Mouse (Mus musculus) midbrain, postnatal 0 days (tissue): ENCODE measurements around the gene Tdrd1. TPM values are rescaled to one million over a fixed set of nuclear protein-coding genes. Genes with fewer than 3 reads are reported as not detected.
A peak's percentile ranks its signal among the peaks of the same experiment; 100 is the strongest.

Experiments used
- ATAC-seq: fragments of 200-750 bp; cut with Nextera tagmentation; 2 replicates; pipeline ENCODE4 v1.8.0; 2017; ENCODE audit warnings: moderate number of reproducible peaks, mild to moderate bottlenecking, moderate TSS enrichment, moderate library complexity; ENCODE audit not compliant: low FRiP score
- DNase-seq: peaks from one replicate; pipeline ENCODE4 v3.0.0-alpha.2; 2015; ENCODE audit warnings: low spot score
- H3K27ac ChIP-seq: fragments of 300-500 bp; sonication (generic); 2 replicates; pipeline ENCODE4 v1.5.1; 2014; ENCODE audit warnings: low read depth, mild to moderate bottlenecking, low read length, mixed read lengths
- H3K27me3 ChIP-seq: fragments of 300-500 bp; sonication (generic); 2 replicates; pipeline ENCODE4 v1.6.1; 2014; ENCODE audit warnings: low read length, control low read depth, mixed read lengths; ENCODE audit not compliant: insufficient read depth
- H3K36me3 ChIP-seq: fragments of 300-500 bp; sonication (generic); 2 replicates; pipeline ENCODE4 v1.6.1; 2014; ENCODE audit warnings: low read length, control low read depth, mixed read lengths; ENCODE audit not compliant: insufficient read depth
- H3K4me1 ChIP-seq: fragments of 300-500 bp; sonication (generic); 2 replicates; pipeline ENCODE4 v1.6.1; 2014; ENCODE audit warnings: mild to moderate bottlenecking, control low read depth, antibody characterized with exemption, low read length, mixed read lengths; ENCODE audit not compliant: insufficient read depth
- H3K4me2 ChIP-seq: fragments of 300-500 bp; sonication (generic); 2 replicates; pipeline ENCODE4 v1.6.1; 2014; ENCODE audit warnings: low read depth, mild to moderate bottlenecking, low read length, mixed read lengths; ENCODE audit not compliant: poor library complexity, severe bottlenecking
- H3K4me3 ChIP-seq: fragments of 300-500 bp; sonication (generic); 2 replicates; pipeline ENCODE4 v1.5.1; 2014; ENCODE audit warnings: low read depth, mild to moderate bottlenecking, low read length, moderate library complexity
- H3K9ac ChIP-seq: fragments of 300-500 bp; sonication (generic); replicated peaks from 2 replicates; pipeline ENCODE4 v1.6.1; 2014; ENCODE audit warnings: mild to moderate bottlenecking, low read length, moderate library complexity, mixed read lengths; ENCODE audit not compliant: poor library complexity, severe bottlenecking
- H3K9me3 ChIP-seq: fragments of 300-500 bp; sonication (generic); 2 replicates; pipeline ENCODE4 v1.6.1; 2016; ENCODE audit warnings: low read length, control low read depth
- CTCF ChIP-seq: IDR thresholded peaks from 2 replicates; pipeline ENCODE4 v1.5.1; 2016; ENCODE audit warnings: antibody characterized with exemption, mild to moderate bottlenecking
- WGBS: fragments of 180-500 bp; shearing (Covaris S2); extraction: QIAGEN DNeasy Blood & Tissue Kit; methylation state at CpG from one replicate; pipeline ENCODE4 v1.1.7; 2014; 5-methylcytosine and 5-hydroxymethylcytosine counted together
- polyA plus RNA-seq: library from polyadenylated mRNA; unstranded; fragments of >200 nt; fragmentation: Nextera tagmentation; extraction: Ambion mirVana; gene quantifications from 2 replicates; pipeline ENCODE4 v1.2.1, GENCODE M21; 2015
- total RNA-seq: library from RNA; depleted of rRNA; stranded (reverse); fragments of >200 nt; gene quantifications from 2 replicates; pipeline ENCODE4 v1.2.3, GENCODE M21; 2014

The Tdrd1 gene
- total and polyA plus RNA-seq, 2 experiments from 2014 or later: 0.52 to 0.99 TPM

DNA sequence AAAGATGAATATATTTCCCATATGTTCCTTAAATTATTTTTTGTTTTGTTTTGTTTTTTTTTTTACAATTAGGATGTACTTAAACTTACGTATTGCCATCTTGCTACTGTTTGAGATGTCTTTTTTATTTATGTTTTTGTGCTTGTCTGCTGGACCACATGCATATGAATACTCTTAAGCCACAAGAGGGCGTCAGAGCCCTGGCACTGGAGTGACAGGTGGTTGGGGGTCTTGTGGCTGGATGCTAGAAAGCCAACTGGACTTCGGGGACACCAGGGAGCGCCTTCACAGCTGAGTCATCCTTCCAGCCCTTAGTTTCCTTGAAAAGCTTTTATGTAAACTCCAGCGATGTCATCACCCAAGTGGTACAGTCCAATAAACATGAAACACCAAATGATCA, 17.2 kb upstream of the Tdrd1 start:
- peak; percentile 78 for DNase-seq
- 54% methylated on average over 5 of the region's 5 CpGs for WGBS
- no peak overlapping the region for H3K27ac ChIP-seq
- peak; percentile 73 for TF ChIP-seq CTCF
- H3K27me3 ChIP-seq: no peaks in the 10 kb centered on the region
- no peak overlapping the region for H3K9ac ChIP-seq
- no peak overlapping the region for H3K4me2 ChIP-seq
- H3K36me3 ChIP-seq: peaks cover 22% of the 10 kb centered on the region
- no peak overlapping the region for H3K4me3 ChIP-seq
- no peaks in the 10 kb centered on the region for H3K4me1 ChIP-seq
- ATAC-seq: no peak
- no peaks in the 10 kb centered on the region for H3K9me3 ChIP-seq

DNA sequence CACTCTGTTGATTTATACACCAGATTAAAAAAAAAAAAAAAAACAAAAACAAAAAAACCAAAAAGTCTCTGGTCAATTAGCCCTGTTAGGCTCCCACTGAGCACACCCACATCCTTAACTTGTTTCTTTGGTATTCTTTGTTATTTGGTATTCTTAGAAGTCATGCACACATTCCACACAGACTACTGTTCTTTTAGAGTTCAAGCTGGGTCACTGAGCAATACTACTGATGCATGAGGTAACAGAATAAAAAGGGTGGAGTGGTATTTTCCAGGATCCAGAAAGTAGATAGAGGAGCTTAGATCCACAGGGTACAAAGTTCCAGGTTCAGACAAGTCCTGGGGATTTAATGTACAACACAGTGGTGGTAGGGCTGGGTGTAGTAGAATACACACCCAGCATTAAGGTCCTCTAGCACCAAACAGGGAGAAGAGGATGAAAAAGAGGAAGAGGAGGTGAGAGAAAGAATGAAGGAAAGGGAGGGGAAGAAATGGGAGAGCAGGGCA, 15.3 kb upstream of the Tdrd1 start:
- DNase-seq: no peak
- Histone ChIP-seq H3K9ac (no peak overlapping the region), H3K9me3 (no peaks in the 10 kb centered on the region), H3K27me3 (no peaks in the 10 kb centered on the region), H3K36me3 (peaks cover 21% of the 10 kb centered on the region), H3K4me2 (no peak overlapping the region), H3K4me3 (no peak overlapping the region), H3K27ac (no peak overlapping the region), H3K4me1 (no peaks in the 10 kb centered on the region)
- TF ChIP-seq CTCF: no peak
- ATAC-seq: no peak

DNA sequence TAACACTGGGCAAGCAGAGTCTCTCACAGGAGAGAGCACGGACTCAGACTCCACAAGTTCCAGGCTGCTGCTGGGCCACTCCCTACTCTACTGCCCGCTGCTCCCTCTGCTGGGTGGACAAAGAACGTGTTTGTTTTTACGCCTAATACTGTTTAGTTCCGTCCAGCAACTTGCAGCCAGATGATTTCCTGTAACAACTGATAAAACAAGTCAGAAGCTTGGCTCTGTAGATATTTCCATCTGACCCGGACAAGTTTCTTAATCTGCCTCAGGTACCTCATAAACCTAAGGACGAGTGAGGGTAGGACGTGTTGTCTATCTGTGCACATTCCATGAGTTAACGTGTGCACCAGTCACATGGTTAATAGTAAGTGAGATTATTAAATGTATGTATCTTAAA, 14.4 kb upstream of the Tdrd1 start:
- no peak for ATAC-seq
- Histone ChIP-seq H3K4me1 (no peaks in the 10 kb centered on the region), H3K27me3 (no peaks in the 10 kb centered on the region), H3K27ac (no peak overlapping the region), H3K4me3 (no peak overlapping the region), H3K9ac (no peak overlapping the region), H3K4me2 (no peak overlapping the region), H3K36me3 (peaks cover 21% of the 10 kb centered on the region), H3K9me3 (no peaks in the 10 kb centered on the region)
- TF ChIP-seq CTCF: peak; percentile 69
- 49% methylated on average over 9 of the region's 9 CpGs for WGBS
- peak; percentile 47 for DNase-seq

DNA sequence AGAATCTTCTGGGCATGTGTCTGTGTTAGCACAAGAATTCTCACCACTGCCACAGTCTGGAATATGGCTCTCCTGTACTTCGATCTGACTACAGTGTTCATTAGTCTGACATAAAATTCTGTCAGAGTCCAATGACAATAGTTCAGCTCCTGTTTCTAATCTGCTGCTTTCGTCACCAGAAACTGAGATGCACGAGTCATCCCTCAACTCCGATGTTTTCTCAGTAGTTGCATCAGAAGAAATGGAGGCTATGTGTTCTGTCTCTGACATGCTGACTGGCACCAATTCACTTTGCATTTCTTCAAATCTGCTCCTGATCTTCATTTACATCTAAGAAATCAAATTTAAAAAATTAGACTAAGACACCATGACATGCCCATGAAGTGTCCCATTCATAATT, 12.6 kb upstream of the Tdrd1 start:
- Histone ChIP-seq H3K9me3 (no peaks in the 10 kb centered on the region), H3K27ac (no peak overlapping the region), H3K36me3 (peaks cover 9% of the 10 kb centered on the region), H3K4me2 (no peak overlapping the region), H3K27me3 (no peaks in the 10 kb centered on the region), H3K4me3 (no peak overlapping the region), H3K9ac (no peak overlapping the region), H3K4me1 (peaks cover 5% of the 10 kb centered on the region; the same call in 1 of the 2 replicates)
- TF ChIP-seq CTCF: no peak
- WGBS: 89% methylated on average over 4 of the region's 4 CpGs
- no peak for ATAC-seq
- DNase-seq: no peak

DNA sequence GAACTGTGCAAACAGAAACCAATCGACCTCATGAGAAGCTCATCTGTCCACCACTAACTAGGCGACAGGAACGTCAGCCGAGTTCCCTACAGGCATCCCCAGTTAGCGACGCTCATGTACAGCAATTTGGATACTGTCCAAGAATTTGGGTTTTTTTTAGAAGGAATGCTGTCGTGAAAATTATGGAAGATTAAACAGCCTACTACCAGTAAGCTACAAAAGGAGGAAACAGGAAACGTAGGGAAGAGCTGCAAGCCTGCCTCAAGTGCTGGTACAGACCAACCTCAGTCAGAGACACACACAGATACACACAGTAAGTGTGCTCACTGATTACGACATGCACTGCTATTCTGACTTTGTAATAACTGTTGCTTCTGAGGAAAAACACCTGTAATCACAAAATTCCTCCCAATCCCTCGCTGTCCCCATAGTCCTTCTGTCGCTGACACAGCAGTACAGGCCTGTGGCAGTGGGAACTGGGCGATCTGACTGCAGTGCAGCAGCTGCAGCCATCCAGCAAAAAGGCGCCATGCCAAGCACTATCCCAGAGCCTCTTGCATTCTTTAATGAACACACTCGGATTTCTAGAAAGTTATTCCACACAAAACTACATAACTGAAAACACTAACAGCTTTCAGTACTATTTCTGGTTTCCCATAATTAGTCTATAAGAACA, 8.0 kb upstream of the Tdrd1 start:
- Histone ChIP-seq H3K4me2 (peak overlapping the region; percentile 18; the same call in 1 of the 2 replicates), H3K27me3 (no peaks in the 10 kb centered on the region), H3K4me3 (no peak overlapping the region), H3K27ac (no peak overlapping the region), H3K4me1 (peaks cover 12% of the 10 kb centered on the region; the same call in 1 of the 2 replicates), H3K9ac (no peak overlapping the region), H3K36me3 (peaks cover 1% of the 10 kb centered on the region), H3K9me3 (no peaks in the 10 kb centered on the region)
- ATAC-seq: no peak
- TF ChIP-seq CTCF: no peak
- DNase-seq: peak; percentile 60
- WGBS: 46% methylated on average over 14 of the region's 14 CpGs

DNA sequence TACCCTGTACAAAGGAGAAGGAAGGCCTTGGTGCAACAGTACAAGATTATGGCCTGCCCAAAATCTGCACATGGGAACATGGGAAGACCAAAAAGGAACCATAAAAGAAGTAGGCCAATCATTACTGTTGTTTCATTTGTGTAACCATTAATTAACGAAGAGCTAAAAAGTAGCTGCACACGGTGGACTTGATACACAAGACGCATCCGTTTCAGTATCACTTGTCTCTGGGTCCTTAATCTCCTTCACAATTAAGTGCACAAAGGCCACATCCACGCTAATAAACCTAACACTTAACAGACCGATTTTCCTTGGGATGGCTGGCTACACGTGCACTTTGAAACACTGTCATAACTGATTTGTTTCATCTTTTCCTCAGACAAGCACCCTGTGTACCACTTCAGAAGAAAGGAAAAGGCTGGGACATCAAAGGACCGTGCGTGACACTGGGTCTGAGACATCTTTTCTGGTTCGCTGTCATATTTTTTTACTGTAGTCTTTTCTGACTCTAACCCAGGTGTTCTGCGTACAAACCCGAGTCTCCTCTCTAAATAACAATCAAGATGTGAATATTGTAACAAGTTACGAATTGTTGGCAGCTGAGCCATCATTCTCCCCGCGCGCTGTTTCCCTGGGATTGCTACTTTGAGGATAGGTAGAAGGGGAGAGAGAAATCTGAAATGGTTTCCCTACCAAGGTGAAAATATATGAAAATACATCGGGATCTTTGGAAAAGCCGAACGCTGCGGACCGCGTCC, 4.8 kb upstream of the Tdrd1 start:
- H3K27me3 ChIP-seq: peaks cover 2% of the 10 kb centered on the region; the same call in 1 of the 2 replicates
- no peaks in the 10 kb centered on the region for H3K9me3 ChIP-seq
- H3K4me3 ChIP-seq: peak overlapping the region; percentile 97
- peak overlapping the region; percentile 70 for H3K4me2 ChIP-seq
- H3K9ac ChIP-seq: peak overlapping the region; percentile 91
- H3K27ac ChIP-seq: peak overlapping the region; percentile 87
- H3K36me3 ChIP-seq: no peaks in the 10 kb centered on the region
- ATAC-seq (no peak), DNase-seq (peak; percentile 8)
- no peak for TF ChIP-seq CTCF
- H3K4me1 ChIP-seq: peaks cover 12% of the 10 kb centered on the region; the same call in 1 of the 2 replicates
- 3% methylated on average over 22 of the region's 22 CpGs for WGBS
